Mouse (Mus musculus): ENCODE measurements around the gene Tmem80.

Gene Tmem80

DNA sequence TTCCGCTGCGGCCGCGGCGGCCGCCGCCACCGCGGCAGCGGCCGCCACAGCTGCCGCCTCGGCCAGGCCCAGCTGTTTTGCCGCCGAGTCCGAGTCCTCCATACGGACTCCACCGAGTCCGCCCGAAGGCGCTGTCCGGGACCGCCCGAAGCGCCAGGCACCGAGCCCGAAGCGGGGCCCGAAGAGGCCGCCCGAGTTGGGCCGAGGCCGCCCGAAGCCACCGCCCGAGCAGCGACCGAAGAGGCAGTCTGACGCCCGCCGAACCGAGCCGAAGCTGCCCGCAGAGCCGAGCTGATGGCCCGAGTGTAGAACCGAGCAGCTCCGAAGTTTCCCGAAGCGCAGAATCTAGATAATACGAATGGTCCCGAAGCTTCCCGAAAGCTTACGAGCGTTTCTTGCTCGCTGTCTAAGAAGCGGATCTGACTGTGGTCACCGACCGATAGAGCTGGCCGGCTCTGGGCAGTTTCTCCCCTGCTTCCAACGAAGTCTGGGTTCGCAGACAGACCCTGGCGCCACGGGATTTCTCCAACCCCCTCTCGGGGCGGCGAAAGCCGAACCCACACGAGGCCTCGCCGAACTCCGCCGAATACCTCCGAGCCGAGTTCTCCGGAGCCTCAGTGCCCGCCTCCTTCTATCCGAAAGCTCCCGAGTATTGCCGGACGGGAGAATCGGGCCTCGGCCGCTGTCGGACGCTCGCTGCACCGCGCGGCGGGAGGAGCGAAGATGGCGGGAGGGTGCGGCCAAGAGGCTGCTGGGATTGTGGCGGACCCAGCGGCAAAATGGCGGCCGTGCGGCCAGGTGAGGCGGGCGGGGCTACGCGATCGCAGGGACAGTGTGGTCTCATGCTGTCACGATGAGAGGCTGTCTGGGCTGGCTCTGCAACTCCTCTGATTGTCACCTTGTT lies at the start of gene Tmem80, which contains the start of gene Deaf1:
Gene Tmem80 (plus strand): TSS at position 271 of the 904 bp plus-strand sequence.
Gene Deaf1 (minus strand): TSS at position 222 of the 904 bp plus-strand sequence.
- peak; percentile 97 for DNase-seq (ENCODE audit: extremely low spot score, low spot score)

DNA sequence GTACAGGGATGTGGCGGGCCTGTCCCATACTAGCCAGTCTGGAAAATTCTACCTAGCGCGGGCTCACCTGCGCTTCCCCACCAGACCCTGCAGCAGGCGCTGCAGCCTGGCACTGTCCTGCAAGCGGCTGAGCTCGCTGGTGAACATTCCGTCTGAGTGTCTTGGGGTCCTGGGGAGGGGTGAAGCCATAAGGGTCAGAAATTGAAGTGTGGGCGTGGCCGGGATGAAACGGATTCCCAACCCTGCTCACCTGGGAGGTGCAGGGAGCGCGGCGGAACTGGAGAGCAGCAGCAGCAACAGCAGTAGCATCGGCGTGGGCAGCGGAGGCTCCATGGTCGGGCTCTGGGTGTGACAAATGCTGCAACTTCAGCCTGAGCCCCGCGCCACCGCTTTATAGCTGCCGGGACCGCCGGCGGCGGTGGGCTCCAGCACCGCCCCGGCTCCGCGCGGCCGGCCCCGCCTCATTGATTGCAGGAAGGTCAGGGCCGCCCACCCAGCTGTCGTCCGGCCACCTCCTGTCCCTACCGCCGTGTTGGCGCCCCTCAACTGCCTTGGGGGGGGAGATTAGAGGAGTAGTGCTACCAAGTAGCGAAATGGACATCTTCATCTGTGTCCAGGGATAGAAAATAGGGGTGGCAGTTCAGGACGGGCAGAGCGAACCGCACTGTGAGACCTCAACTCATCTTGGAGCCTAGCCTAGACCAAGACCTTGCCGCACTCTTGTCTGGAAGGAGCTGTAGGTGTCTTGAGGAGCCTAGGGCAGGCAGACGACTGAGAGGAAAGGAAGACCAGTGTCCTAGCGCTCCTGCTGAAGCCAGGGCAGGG lies 48.6 kb upstream of the Tmem80 start, which contains the start of gene Sct:
Gene Sct (minus strand): TSS at position 368 of the 825 bp plus-strand sequence.
- DNase-seq (ENCODE audit: extremely low spot score, low spot score): peak; percentile 66

DNA sequence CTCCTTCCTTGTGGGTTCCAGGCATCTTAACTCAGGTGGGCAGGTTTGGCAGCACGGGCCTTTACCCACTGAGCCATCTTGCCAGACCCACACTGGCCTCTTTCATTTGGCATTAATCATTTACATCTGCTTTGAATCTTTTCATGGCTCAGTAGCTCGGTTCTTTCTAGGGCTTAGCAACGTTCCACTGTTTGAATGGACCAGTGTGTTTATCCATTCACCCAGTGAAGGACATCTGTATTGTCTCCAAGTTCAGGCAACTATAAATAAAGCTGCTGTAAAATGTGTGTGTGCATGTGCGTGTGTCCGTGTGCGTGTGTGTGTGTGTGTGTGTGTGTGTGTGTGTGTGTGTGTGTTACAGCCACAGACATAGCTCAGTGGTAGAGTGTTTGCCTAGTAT lies 46.1 kb upstream of the Tmem80 start:
- no peak for DNase-seq (ENCODE audit: extremely low spot score, low spot score)

DNA sequence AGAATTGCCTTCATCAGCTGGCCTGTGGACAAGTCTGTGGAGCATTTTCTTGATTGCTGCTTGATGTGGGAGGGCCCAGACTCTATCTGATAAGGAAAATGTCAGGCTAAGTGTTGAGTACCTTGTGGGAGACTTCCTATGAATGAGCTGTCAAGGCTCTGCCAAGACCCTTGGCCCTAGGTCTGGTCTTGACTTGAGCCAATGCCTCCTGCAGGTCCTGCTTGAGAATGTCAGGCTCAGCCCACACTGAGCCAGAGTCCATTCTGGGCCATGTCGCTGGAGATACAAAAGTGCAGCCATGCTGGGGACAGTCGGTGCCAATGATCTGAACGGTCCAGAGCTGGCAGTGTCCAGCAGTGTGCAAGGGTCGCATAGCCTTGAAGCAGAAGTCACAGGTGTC lies 44.8 kb upstream of the Tmem80 start:
- no peak for DNase-seq (ENCODE audit: extremely low spot score, low spot score)

DNA sequence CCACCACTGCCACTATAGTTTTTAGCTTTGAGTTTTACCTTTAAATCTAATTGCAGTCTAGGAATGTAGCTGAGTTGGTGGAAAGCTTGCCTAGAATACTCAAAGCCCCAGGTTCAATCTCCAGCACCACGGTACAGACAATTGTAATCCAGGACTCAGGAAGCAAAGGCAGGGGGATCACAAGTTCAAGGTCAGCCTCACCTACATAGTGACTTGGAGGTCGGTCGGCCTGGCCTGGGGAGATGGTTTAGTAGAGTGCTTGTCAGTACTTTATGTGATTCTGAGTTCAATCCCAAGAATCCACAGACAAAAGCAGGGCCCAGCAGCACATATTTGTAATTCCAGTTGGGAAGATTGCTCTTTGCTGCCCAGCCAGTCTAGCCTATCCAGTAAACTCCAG lies 39.5 kb upstream of the Tmem80 start:
- DNase-seq (ENCODE audit: extremely low spot score, low spot score): no peak

DNA sequence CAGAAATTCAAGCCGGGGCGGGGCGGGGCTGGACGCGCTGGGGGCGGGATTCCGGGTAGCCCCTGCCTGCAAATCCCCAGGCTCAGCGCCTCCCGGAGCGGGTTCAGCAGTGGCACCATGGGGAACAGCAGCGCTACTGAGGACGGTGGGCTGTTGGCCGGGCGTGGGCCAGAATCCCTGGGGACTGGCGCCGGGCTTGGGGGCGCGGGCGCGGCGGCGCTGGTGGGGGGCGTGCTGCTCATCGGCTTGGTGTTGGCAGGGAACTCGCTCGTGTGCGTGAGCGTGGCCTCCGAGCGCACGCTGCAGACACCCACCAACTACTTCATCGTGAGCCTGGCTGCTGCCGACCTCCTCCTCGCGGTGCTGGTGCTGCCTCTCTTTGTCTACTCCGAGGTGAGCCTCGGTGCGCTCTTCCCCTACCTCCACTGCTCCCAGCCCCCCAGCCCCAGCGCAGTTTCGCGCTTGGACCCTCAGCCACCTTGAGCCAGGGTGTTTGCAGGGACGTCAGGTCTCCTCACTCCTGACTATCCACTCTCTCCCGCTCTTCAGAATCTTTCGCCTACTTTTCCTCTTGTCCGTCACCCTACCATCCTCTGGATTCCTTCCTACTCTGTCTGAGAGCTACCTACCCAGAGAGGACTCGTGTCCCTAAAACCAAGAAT lies 35.5 kb upstream of the Tmem80 start, which contains the start of gene Drd4:
Gene Drd4 (plus strand): TSS at position 86 of the 662 bp plus-strand sequence.
- DNase-seq (ENCODE audit: extremely low spot score, low spot score): peak; percentile 71

DNA sequence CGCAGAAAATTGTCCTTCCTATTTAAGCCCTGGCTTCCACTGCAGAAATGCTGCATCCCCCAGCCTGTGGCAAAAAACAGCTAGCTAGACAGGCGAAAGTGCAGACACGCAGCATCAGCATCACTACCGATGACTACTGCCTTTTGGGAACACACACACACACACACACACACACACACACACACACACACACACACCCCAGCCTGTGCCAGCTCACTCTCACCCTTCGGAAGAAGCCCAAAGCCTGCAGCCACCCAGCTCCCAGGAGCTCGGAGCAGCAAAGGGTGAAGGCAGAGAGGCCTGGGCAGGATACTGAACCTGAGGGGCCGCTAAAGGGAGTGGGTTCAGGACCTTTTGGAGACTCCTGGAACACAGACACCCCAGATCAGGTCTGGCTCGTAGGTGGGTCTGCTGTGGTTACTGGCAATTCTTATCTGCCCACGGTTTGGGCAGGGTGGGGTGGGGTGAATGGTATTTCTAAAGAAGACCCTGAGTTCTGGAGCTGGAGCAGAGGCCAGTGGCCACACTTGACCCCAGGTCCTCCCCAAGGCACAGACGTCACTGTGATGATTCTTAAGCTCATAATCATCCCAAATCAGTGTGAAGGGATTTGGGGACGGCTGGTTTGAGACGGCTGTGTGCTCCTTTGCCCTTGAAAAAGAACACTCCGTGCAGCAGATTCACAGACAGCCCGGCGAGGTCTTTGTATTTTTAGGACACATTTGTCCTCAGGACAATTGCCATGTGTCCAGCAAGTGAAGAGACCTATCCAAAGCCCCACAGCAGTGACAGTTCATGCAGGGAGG lies 34.8 kb upstream of the Tmem80 start:
- peak; percentile 45 for DNase-seq (ENCODE audit: extremely low spot score, low spot score)

DNA sequence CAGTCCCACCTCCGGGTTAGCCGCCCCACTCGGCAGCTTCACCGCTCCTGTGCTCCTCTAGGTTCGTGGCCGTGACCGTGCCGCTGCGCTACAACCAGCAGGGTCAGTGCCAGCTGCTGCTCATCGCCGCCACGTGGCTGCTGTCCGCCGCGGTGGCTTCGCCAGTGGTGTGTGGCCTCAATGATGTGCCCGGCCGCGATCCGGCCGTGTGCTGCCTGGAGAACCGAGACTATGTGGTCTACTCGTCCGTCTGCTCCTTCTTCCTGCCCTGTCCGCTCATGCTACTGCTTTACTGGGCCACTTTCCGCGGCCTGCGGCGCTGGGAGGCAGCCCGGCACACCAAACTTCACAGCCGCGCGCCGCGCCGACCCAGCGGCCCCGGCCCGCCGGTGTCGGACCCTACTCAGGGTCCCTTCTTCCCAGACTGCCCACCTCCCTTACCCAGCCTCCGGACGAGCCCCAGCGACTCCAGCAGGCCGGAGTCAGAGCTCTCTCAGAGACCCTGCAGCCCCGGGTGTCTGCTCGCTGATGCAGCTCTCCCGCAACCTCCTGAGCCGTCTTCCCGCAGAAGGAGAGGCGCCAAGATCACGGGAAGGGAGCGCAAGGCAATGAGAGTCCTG lies 33.6 kb upstream of the Tmem80 start:
- peak; percentile 74 for DNase-seq (ENCODE audit: extremely low spot score, low spot score)

DNA sequence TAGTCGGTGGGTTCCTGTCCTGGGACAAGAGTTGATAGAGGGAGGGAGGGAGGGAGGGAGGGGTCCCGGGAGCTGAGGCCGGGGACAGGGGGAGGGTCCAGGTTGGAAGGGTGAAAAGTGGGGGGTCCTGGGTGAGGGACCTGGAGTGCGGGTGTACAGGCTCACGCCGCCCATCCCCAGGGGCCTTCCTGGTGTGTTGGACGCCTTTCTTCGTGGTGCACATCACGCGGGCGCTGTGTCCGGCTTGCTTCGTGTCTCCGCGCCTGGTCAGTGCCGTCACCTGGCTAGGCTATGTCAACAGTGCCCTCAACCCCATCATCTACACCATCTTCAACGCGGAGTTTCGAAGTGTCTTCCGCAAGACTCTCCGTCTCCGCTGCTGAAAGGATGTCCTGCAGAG lies 33.1 kb upstream of the Tmem80 start:
- DNase-seq (ENCODE audit: extremely low spot score, low spot score): peak; percentile 33

DNA sequence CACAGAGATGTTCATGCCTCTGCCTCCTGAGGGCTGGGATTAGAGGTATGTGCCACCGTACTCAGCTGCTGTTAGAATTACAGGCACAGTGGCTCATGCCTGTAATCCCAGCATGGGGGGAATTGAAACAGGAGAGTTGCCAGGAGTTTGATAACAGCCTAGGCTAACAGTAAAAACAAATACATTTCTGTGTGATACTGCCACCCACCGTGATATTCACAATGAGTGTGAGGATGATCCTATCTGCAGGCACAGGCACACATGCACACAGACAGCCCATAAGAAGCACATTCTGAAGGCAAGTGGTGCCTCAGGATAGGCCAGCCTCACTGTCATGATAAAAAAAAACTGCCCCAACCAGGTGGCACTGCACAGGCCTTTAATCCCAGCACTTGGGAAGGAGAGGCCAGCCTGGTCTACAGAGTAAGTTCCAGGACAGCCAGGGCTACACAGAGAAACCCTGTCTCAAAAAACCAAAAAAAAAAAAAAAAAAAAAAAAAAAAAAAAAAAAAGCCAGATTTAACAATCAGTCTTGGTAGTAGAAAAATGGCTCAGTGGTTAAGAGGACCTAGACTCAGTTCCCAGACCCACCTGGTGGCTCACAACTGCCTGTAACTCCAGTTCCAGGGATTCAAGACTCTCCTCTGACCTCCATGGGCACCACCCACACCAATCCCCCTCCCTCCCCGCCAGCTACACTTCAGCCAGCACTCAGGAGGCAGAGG lies 29.5 kb upstream of the Tmem80 start:
- DNase-seq (ENCODE audit: extremely low spot score, low spot score): no peak

DNA sequence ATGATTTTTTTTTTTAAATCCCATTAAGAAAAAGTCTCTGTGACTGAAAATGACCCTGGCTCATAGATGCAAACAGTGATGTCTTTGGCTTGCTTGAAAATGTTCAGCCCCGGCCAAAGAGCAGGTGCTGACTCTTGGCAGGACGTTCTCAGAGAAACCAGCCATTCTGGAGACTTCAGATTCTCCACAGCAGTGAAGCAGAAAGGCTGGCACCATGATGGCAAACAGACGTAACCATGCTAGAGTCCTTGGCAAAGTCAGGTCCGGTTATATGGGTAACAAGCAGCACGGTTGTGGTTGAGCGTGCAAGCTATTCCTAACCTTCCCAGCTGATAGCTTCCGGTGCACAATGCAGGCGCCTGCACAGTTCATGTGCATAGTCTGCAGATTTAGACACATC lies 28.4 kb upstream of the Tmem80 start:
- no peak for DNase-seq (ENCODE audit: extremely low spot score, low spot score)

DNA sequence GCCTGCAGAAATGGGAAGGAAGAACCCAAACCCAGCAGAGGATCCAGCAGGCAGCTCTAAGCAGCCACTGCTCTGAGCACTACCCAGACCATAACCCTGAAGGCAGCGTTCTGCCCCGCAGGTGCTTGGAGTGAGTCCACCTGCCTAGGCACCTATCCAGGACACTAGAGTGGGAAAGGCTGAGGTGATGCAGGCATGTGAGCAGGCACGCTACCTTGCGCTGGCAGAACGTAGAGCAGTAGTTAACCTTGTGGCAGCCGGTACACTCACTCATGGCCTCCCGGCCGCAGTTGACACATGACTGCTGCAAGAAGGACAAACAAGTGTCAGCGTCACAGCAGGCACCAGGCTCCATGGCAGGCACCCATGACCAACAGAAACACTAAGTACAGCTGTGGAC lies 26.2 kb upstream of the Tmem80 start:
- no peak for DNase-seq (ENCODE audit: extremely low spot score, low spot score)

DNA sequence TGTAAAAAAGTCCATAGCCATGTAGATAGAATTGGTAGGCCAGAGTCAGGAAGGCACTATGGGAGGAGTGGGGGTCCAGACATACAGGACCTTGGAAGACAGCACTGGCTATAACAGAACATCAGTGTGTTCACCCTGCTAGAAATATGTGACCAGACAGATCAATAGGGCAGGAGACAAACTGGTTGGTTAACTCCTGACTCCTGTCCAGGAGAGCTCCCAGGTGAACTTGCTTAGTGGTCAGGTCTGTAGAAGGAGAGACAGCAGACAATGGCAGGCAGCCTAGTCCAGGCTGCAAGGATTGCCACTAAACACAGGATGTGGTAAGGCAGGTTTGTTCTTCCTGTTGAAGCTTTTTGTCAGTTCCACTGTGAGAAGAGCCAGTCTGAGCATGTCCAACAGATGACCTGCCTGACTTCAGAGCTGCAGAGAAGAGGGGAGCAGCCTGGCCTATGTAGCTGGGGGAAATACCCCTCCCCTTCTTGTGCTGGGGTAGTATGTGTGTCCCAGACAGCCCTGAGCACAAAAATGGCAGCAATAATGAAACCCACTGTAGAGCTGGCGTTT lies 24.8 kb upstream of the Tmem80 start:
- DNase-seq (ENCODE audit: extremely low spot score, low spot score): no peak

DNA sequence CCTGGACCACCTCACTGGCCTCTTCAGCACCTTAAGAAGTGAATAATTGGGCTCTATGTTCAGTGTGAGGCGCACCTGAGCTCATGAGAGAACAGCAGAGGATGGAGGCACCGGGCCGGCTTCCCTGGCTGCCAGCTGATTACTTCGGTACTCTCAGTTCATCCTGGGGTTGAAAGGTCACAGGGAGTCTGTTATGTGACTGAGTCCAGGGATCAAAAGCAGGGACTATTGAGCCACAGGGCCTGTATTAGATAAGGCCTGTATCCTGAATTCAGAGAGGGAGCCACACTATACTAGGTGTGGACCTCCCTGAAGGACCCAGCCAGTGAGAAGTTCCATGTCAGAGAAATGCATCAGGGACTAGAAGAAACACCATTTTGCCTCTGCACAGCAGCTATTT lies 23.0 kb upstream of the Tmem80 start:
- DNase-seq (ENCODE audit: extremely low spot score, low spot score): no peak

DNA sequence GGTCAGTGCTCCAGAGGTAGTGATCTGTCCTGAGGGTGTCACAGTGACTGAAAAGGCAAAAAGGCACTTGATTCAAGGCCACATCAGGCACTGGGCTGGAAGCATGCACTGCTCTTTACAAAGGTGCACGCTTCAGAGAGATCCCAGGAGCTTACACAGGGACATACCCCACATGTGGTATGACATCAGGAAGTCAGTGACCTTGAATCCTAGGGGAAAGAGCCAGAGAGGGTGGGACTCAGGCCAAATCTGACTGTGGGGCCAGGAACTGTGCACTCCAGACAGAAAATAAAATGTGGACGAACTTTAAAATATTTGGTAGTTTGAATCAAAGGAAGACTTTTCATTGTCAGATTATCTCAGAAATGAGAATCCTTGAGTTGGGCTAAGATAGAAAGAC lies 13.1 kb upstream of the Tmem80 start:
- no peak for DNase-seq (ENCODE audit: extremely low spot score, low spot score)

DNA sequence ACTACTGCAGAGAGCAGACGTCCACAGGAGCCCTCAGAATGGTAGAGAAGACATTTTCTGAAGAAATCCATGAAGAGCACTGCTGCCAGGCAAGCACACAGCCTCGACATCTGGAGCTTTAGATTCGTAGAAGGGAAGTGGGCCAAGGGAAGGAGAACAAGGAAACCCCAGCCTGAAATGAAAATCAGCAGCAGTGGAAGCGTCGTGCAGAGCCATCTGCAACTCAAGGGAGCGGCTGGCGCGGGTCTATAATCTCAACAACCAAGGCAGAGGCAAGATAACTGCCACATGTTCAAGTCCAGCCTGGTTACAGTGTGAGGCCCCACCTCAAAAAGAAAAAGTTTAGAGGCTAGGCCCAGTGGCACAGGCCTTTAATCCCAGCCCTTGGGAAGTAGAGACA lies 12.5 kb upstream of the Tmem80 start:
- DNase-seq (ENCODE audit: extremely low spot score, low spot score): no peak

DNA sequence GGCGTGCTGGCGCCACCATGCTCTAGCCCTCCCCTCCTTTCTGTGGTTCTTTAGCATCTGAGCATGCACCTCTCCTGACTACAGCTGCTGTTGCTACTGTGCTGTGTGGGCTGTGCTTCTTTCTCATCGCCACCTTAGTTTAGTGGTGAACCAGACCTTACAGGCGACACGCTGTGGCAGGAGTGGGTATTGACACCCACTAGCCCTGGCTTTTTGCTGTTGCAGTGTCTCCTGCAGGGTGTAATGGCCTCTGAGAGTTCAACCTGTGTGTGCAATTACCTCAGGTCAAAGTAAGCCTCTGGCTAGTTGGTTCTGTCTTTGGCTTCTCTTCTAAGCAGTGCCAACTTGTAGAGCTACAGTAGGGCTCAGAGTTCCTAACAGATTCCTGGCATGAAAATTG lies 11.6 kb upstream of the Tmem80 start:
- DNase-seq (ENCODE audit: extremely low spot score, low spot score): no peak

DNA sequence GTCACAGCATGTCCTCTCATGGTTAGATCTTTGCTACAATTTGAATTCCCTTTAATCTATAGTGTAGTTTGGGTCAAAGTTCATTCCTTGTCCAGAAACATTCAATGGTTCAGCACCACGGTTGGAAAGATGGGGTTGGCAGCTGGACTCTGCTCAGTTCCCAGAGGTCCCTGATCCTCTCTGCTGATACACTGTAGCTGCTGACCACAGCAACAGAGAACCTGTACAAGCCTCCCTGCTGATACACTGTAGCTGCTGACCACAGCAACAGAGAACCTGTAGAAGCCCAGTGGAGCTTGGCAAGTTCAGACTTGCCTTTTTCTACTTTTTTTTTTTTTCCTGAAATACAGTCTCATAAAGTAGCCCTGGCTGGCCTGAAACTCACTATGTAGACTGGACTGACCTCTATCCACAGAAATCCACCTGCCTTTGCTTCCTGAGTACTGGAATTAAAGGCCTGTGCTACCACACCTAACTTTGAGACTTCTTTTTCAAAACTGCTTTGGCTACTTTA lies 9.9 kb upstream of the Tmem80 start:
- no peak for DNase-seq (ENCODE audit: extremely low spot score, low spot score)

DNA sequence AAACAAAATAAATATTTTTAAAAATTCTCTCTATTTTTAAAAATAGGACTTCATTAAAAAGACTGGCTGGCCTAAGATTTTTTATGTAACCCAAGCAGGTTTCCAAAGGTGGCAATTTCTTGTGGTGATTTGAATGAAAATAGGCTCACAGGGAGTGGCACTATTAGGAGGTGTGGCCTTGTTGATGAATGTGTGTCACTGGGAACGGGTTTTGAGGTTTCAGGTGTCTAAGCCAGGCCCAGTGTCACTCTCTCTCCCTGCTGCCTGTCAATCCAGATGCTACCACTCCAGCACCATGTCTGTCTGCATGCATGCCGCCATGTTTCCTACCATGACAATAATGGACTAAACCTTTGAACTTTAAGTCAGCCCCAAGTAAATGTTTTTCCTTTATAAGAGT lies 8.1 kb upstream of the Tmem80 start:
- DNase-seq (ENCODE audit: extremely low spot score, low spot score): no peak
